Mouse (Mus musculus): Measurements from ENCODE around the gene Lactb.

DNA sequence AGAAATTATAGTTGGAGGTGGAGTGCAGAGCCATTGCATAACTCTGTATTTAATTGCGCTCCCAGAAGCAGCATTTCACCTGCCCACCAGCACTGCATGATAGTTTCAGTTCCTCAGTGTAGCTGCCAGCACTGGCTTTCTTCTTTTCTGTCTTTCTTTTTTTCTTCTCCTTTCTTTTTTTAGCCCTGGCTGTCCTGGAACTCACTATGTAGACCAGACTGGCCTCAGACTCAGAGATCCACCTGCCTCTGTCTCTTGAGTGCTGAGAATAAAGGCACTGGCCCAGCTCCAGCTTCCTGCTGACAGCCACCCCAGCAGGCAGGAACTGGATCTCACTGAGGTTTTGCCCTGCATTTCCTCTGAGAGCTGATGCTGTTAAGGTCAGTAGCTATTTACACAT is 2.7 kb upstream of the Lactb start:
- TF ChIP-seq USF1 (IDR thresholded peaks at IDR 0.05; ENCODE audit: low read depth): no peak
- TF ChIP-seq CEBPB (IDR thresholded peaks at IDR 0.05; ENCODE audit: insufficient read depth, poor library complexity, severe bottlenecking): no peak
- no peak for TF ChIP-seq POLR2A (IDR thresholded peaks at IDR 0.05; ENCODE audit: insufficient read length, low read depth)

All from myocyte (in vitro differentiated cells).